In the genomic region with DNA sequence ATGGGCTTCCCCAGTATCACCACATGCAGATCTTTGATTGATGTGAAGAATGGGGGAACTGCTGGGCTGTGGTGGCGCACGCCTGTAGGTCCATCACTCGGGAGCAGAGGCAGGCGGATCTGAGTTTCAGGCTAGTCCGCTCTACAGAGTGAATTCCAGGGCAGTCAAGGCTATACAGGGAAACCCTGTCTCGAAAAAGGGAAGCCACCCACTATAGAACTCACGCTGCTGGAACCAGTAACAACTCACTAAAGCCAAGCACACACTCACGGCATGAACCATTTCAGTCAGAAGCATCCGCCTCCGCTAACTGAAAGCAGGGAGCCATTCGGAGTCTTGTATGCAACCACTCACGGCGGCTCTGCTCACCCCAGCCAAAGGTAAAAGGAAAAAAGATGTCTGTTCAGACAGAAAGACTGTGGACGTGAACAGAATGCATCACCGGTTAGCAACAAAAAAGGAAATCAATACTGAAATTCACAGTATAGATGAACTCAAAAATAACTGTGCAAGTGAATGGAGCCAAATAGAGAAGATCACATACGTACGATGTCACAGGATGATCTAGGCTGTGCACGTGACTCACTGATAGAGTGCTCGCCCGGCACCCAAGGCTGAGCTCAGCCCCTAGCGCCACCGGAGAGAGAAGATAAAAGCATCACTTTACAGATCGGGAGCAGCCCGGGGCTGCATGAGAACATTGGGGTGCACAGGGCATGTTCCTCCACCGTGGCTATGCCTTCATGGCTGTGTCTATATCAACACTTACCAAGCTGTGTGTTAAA, we compare ENCODE assay signal across 14 mouse cellular contexts. TPM values are rescaled to one million over a fixed set of nuclear protein-coding genes. Genes with fewer than 3 reads are reported as not detected.
DNase-seq lines count a peak whose midpoint lies in the region; ATAC-seq lines count a peak whose summit lies in the region.
"Had no signal": no experiment of that assay in that cellular context is flagged by ENCODE, and none has a peak within 500 bp of the region (broad histone marks: within the 10 kb centered on the region; RNA-seq: fewer than 3 reads in every experiment).

No protein-coding gene starts in this region.

- intact Hi-C loops in left cerebral cortex, postnatal 14 days (cut with DNase I) = loop anchor here (5.0 kb wide), 1 partner anchor 107 kb away; a partner anchor contains a TSS
- intact Hi-C loops in left cerebral cortex, postnatal 4 days (cut with DNase I) = no loop called here

- ATAC-seq in frontal cortex, adult (ENCODE audit: low TSS enrichment) = peak; percentile 83
- peak; percentile 40 for ATAC-seq in forebrain, embryonic 16.5 days
- ATAC-seq: lung, postnatal 0 days had no signal

- 67% methylated on average over 25 of the region's 25 CpGs for WGBS in forebrain, embryonic 16.5 days

- no peak overlapping the region for H3K4me3 ChIP-seq in forebrain, embryonic 16.5 days (replicated peaks; ENCODE audit: low read length)
- H3K4me3 ChIP-seq: limb, embryonic 15.5 days; myocyte had no signal

- no peaks in the 10 kb centered on the region for H3K36me3 ChIP-seq in forebrain, embryonic 16.5 days (ENCODE audit: control insufficient read depth, insufficient read depth)
- H3K36me3 ChIP-seq: limb, embryonic 15.5 days had no signal

- H3K27ac ChIP-seq in forebrain, embryonic 16.5 days (ENCODE audit: low read length) = no peak overlapping the region
- H3K27ac ChIP-seq: limb, embryonic 15.5 days had no signal

- no peak for DNase-seq in frontal cortex, postnatal 10 days (ENCODE audit: low spot score in 2 of 2)
- DNase-seq in left cerebral cortex, postnatal 14 days (ENCODE audit: low spot score in 2 of 2) = peak; percentile 56
- DNase-seq in left cerebral cortex, postnatal 4 days = no peak
- DNase-seq in right cerebral cortex, postnatal 14 days = peak; percentile 25
- DNase-seq in natural killer cell, adult 2 months (ENCODE audit: low spot score in 2 of 2) = no peak
- no peak for DNase-seq in lung, postnatal 4 days
- DNase-seq: cerebellum, adult 9-10 months; kidney, adult 11 months; thymus, adult 18-20 months had no signal

- H3K27me3 ChIP-seq in forebrain, embryonic 16.5 days (replicated peaks; ENCODE audit: control insufficient read depth, insufficient read depth, low read length) = no peaks in the 10 kb centered on the region
- H3K27me3 ChIP-seq: limb, embryonic 15.5 days had no signal

- no peak overlapping the region for H3K4me2 ChIP-seq in forebrain, embryonic 16.5 days (ENCODE audit: low read length)
- H3K4me2 ChIP-seq: limb, embryonic 15.5 days had no signal

- no peak overlapping the region for H3K9ac ChIP-seq in forebrain, embryonic 16.5 days (replicated peaks; ENCODE audit: low read depth, low read length)
- H3K9ac ChIP-seq: limb, embryonic 15.5 days had no signal

- H3K4me1 ChIP-seq in forebrain, embryonic 16.5 days (replicated peaks; ENCODE audit: control insufficient read depth, insufficient read depth, low read length) = peaks cover 22% of the 10 kb centered on the region

- no peaks in the 10 kb centered on the region for H3K9me3 ChIP-seq in forebrain, embryonic 16.5 days (ENCODE audit: control insufficient read depth, low read length)
- H3K9me3 ChIP-seq: limb, embryonic 15.5 days had no signal

RNA-seq across cellular contexts. Expression of a gene that starts 53.7 kb away (rescaled TPM):
- total RNA-seq in left cerebral cortex, postnatal 14 days (2021) = 10 to 100 TPM; 92.6 to 92.9 TPM
- total RNA-seq in left cerebral cortex, postnatal 4 days (2021) = 10 to 100 TPM; 50.7 to 53.7 TPM
- polyA plus RNA-seq in forebrain, embryonic 16.5 days (2015; fragmentation: Nextera tagmentation; extraction: Ambion mirVana) = 60.9 and 63.5 TPM in 2 replicates

Comparison
In these comparisons a context has a peak if more than half of its experiments do, and no peak if none do; other contexts are left out.
1. DNase-seq: peak in left cerebral cortex, postnatal 14 days (2 of 2) and right cerebral cortex, postnatal 14 days (single experiment); none in frontal cortex, postnatal 10 days (0 of 2), left cerebral cortex, postnatal 4 days (single experiment), natural killer cell, adult 2 months (0 of 2) and lung, postnatal 4 days (0 of 2).